Mouse (Mus musculus) cerebral cortex, adult 2 months (tissue): ENCODE measurements around the gene Dnah2.

Source experiments
- WGBS: fragments of 180-500 bp; shearing (Covaris S2); methylation state at CpG from one replicate; pipeline ENCODE4 v1.1.7; 2018; 5-methylcytosine and 5-hydroxymethylcytosine counted together

Dnah2 gene

DNA sequence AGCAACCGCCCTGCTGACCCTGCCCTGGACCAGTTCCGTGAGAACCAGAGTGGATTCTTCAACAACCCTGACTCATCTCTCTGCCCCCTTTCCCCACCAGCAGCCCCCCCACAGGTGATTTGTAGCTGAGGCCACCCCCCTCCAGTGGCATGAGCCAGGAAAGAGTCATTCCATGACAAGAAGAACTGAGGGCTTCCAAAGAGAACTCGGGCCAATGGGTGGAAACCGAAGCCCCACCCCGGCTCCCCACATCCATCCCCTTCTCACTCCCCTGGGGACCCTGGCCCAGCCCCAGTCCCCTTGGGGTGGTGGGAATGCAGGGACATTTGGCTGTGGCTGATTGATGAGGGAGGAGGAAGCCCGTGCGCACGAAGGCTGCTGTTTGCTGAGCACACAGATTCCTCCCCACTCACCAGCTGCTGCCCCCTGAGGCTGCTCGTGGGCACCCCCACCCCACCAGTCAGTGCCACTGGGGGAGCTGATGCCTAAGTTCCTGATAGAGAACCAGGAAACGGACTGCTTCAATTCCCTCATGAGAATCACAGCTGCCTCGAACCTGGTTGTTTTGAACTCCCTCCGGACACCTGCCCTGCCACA is at the start of gene Dnah2:
Gene Dnah2 (minus strand): TSS at position 51 of the 597 bp plus-strand sequence.
- WGBS: 49% methylated on average over 12 of the region's 12 CpGs

GRCm38 (mm10) chr11:69594853-69595252 is 45.9 kb upstream of the Dnah2 start:
- 95% methylated on average over 6 of the region's 6 CpGs for WGBS

GRCm38 (mm10) chr11:69592799-69593198 is 43.9 kb upstream of the Dnah2 start:
- 73% methylated on average over 4 of the region's 4 CpGs for WGBS

GRCm38 (mm10) chr11:69591899-69592637 is 43.2 kb upstream of the Dnah2 start:
- 40% methylated on average over 7 of the region's 7 CpGs for WGBS

GRCm38 (mm10) chr11:69591424-69591823 is 42.5 kb upstream of the Dnah2 start:
- WGBS: 82% methylated on average over 3 of the region's 3 CpGs

GRCm38 (mm10) chr11:69590622-69591021 is 41.7 kb upstream of the Dnah2 start:
- 90% methylated on average over 8 of the region's 8 CpGs for WGBS

DNA sequence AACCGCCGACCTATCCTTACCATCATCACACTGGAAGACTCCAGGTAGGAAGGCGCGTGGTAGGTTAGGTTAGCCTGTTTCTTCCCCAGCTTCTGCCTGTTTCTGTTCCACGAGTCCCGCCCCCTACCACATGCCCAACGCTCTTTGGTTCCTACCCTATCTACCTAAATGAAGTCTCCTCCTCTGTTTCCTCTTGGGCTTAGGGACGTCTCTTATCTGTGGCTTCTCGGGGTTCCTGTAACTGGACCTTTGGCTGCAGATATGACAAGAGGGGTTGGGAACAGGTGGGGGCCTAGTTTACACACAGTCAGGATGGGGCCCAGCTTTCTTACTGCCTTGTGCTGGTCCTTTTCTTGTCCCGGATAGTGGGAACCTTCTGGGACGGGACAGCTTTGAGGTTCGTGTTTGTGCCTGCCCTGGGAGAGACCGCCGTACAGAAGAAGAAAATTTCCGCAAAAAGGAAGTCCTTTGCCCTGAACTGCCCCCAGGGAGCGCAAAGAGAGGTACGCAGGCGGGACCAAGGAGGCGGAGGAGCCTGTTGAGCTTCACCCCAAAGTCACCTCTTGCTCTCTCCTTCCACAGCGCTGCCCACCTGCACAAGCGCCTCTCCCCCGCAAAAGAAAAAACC is 40.4 kb upstream of the Dnah2 start:
- WGBS: 93% methylated on average over 22 of the region's 22 CpGs

- 81% methylated on average over 7 of the region's 7 CpGs for WGBS
Measured at GRCm38 (mm10) chr11:69585718-69586325, 36.9 kb upstream of the Dnah2 start.

DNA sequence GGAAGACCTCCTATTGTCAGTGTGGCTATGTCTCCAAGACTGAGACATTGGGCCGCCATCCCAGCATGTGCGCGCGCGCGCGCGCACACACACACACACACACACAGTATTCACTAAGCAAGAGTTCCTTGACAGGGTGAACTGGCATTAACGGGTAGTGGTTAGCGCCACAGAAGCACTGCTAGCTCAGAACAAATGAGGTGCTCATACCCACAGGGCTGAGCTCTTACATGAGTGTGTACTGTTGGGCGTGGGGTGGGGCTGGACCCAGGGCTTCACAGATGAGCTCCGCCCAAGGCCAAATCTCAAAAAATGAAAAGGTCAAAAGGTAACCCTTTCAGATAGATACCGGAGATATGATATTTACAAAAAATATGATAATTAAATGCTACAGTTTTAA is 36.0 kb upstream of the Dnah2 start:
- 90% methylated on average over 13 of the region's 13 CpGs for WGBS

GRCm38 (mm10) chr11:69584008-69584407 is 35.1 kb upstream of the Dnah2 start:
- WGBS: 81% methylated on average over 7 of the region's 7 CpGs

- 67% methylated on average over 9 of the region's 9 CpGs for WGBS
Measured at GRCm38 (mm10) chr11:69582230-69582805, 33.4 kb upstream of the Dnah2 start.

- WGBS: 1% methylated on average over 8 of the region's 8 CpGs
Measured at GRCm38 (mm10) chr11:69581814-69582213, 32.9 kb upstream of the Dnah2 start.

DNA sequence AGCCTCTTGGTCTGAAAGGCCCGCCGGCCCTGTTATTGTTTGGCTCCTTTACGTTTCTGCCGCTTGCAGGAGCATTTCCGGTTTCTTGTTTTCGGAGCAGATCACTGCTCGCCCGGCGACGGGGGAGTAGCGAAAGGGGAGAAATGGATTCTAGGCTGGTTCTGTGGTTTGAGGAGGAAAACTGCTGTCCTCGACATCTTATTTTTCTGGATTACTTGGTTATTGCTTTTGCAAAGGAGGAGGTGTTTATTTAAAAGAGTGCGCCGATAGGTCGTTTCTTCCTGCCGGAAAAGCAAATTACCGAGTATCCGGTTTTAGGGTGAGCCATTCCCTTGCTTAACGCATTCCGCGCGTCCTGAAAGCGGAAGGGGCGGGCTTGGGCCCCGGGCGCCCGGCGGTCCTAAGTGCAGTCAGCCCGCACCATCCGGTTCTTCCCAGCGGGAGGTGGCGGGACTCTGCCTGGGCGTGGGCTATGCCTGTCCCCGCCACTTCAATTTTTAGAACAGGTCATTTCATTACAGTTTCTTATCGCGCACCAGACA is 32.3 kb upstream of the Dnah2 start:
- under 1% methylated on average over 36 of the region's 36 CpGs for WGBS

DNA sequence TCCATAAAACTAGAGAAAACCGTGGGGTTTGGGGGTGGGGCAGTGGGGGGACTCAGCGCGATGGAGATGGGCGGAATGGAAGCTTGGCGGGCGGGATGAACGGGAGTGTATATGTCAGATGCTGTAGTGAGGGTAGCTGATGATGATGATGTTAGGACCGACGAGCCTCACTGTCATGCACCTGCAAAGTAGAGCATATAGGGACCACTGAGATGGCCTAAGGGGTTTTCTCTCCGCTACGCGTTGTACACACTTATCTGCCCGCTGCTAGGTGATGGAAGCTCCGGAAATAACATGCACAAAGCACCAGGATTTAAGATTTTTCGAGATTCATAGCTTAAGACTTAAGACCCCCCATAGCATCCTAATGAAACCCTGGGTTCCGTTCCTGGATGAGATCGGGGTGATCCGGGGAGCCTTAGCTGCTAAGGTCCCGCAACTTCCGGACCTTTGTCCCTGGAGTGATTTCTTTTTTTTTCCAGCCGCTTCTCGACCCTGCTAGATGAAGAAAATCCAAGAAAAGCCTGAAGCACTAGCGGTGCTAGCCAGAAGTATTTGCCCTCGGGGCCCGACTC is 31.7 kb upstream of the Dnah2 start:
- WGBS: under 1% methylated on average over 25 of the region's 25 CpGs

- 0% methylated on average over 13 of the region's 13 CpGs for WGBS
Measured at GRCm38 (mm10) chr11:69580091-69580514, 31.2 kb upstream of the Dnah2 start, which contains the start of the genes Wrap53 and Trp53. Wrap53 (minus strand) TSS chr11:69580255. Trp53 (plus strand) TSS chr11:69580359.

DNA sequence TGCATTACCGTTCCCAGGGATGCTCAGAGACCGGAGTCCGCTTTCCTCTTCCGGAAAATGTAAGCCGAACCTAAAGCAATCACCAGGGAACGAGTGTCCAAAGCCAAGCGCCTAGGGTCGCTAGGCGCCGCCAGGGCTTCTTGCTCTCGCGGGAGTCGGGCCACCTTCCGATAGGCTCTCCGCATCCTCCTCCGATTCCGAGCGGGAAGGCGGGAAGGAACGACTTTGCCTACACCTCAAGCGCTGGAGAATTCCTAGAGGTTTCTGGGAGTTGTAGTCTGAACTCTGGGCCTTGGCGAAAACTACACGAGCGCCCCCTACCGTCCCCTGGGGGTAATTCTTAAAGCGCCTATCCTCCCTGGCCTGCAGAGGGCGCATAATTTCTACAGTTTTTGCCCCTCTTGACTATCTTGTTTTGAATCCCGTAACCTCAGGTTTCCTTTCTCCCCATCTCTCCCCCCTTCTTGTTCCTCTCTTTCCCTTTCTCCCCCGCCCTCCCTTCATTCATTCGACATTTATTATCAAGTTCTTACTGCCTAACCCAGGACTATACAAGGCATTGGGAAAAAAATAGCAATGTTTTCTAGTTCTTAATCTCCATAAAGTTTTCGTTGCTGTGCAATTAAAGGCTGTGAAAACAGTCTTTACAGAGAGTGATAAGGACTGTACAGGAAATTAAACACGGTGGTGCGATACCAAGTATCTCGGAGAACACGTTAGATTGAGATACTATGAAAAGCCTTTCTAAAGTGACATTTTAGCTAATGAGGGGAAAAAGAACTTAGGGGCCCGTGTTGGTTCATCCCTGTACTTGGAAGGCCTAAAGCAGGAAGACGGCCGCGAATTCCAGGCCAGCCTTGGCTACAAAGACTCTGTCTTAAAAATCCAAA is 30.5 kb upstream of the Dnah2 start:
- under 1% methylated on average over 39 of the region's 39 CpGs for whole genome bisulfite sequencing

GRCm38 (mm10) chr11:69578301-69578700 is 29.4 kb upstream of the Dnah2 start:
- WGBS: 13% methylated on average over 15 of the region's 15 CpGs

DNA sequence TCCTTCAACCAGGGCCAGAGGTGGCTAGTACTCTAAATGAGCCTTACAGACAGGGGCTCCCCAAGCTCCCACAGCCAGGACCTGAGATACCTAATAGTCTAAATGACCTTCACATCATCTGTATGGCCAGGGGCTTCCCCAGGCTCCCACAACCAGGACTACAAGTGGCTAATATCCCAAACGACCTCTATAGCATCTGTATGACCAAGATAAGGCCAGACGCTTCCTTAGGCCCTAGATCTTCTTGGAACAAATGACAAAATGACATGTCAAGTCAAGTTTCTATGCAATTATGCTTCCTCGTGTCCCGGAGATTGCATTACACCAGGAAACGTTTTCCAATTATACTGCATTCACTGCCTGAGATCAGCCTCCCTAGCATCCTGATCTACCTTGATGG is 27.4 kb upstream of the Dnah2 start:
- WGBS: 74% methylated on average over 5 of the region's 5 CpGs

DNA sequence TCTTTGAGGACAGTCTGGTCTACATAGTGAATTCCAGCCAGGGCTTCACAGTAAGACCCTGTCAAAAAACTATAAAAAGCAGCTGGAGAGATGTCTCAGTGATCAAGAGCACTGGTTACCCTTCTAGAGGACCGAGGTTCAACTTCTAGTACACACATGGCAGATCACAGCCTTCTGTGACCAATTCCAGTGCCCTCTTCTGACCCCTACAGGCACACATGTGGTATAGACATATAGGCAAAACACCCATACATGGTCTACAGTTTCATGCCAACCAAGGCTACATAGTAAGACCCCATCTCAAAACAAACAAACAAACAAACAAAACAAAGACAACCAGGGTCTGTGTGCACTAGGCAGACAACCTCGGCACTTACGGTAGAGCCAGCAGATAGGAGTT is 26.3 kb upstream of the Dnah2 start:
- 50% methylated on average over 3 of the region's 3 CpGs for WGBS

DNA sequence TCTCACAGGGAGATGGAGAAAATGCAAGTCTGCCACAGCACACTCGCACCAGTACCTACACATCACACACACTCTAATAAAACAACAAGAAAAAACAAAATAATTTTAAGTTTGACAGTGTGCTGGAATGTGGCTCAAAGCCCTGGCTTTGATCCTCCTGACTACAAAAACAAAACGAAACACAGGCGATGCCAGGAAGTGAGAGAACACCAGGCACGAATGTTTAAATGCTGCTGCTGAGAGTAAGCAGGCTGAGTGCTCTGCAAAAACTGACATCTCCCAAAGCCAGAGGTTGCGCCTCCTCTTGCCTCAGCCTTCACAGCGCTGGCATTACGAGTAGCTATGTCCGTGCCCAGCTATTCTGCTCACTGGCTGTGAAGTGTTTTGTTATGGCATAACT is 16.2 kb upstream of the Dnah2 start:
- WGBS: 62% methylated on average over 8 of the region's 8 CpGs
